Mouse (Mus musculus): ENCODE measurements around the gene Kcnk4. TPM values are rescaled to one million over a fixed set of nuclear protein-coding genes. Genes with fewer than 3 reads are reported as not detected.

Gene Kcnk4
- polyA plus RNA-seq, 1 experiment: 0.26 TPM

DNA sequence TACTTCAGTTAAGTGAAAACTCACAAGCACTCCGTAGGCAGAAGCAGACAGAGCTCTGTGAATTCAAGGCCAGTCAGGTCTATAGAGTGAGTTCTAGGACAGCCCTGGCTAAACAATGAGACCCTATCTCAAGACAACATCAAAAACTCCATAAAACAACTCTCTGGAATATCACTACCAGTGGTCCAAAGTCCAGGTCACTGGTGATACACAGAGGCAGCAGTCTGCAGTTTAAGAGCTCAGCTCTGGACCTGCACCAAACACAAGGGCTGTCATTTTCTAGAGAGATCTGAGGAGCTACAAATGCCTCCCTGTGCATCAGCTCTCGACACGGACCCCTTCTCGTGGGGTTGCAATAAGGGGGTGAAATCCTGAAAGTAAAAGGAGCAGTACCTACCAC, 16.0 kb downstream of the Kcnk4 start:
- no peak for TF ChIP-seq CEBPB (IDR thresholded peaks at IDR 0.05; ENCODE audit: low read depth)
- no peak for TF ChIP-seq MYOD1 (IDR thresholded peaks at IDR 0.05; ENCODE audit: control insufficient read depth, insufficient read length, low read depth)
- no peak for TF ChIP-seq FOSL1 (IDR thresholded peaks at IDR 0.05; ENCODE audit: insufficient read depth, low read length, poor library complexity, severe bottlenecking)
- no peak for TF ChIP-seq CTCF (IDR thresholded peaks at IDR 0.05; ENCODE audit: control insufficient read depth, insufficient read depth, insufficient read length)
- TF ChIP-seq MYOG (IDR thresholded peaks at IDR 0.05; ENCODE audit: control insufficient read depth, extremely low read depth, insufficient read length): no peak
- TF ChIP-seq MAX (IDR thresholded peaks at IDR 0.05): no peak
- no peak for TF ChIP-seq USF1 (IDR thresholded peaks at IDR 0.05; ENCODE audit: low read depth)
- H3ac ChIP-seq (ENCODE audit: control insufficient read depth, insufficient read length, low read depth): no peak overlapping the region
- H3K4me3 ChIP-seq (ENCODE audit: insufficient read depth, poor library complexity, severe bottlenecking): no peak overlapping the region
- no peaks in the 10 kb centered on the region for H3K27me3 ChIP-seq (ENCODE audit: control insufficient read depth, insufficient read depth, insufficient read length)
- H3K36me3 ChIP-seq (ENCODE audit: control insufficient read depth, insufficient read depth): peaks cover 4% of the 10 kb centered on the region
- H3K79me2 ChIP-seq (ENCODE audit: control insufficient read depth, insufficient read depth): peaks cover 31% of the 10 kb centered on the region
- H3K79me3 ChIP-seq (ENCODE audit: low read depth): peaks cover 4% of the 10 kb centered on the region

DNA sequence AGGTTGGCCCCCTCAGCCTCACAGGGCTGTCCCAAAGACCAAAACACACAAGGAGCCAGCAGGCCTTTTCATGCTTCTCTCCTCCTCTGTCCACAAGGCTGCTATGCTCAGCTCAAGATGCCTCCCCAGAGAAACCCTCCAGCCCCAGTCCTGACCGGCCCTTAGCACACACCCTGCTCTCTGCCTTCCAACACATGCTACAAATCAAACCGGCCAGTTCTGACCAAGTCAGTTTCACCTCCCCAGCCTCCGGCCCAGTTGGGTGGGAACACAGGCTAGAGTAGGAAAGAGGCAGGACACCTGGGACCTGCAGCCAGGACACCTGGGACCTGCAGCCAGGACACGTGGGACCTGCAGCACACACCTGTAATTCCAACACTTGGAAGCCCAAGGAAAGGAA, 17.8 kb downstream of the Kcnk4 start:
- no peak overlapping the region for H3ac ChIP-seq (ENCODE audit: control insufficient read depth, insufficient read length, low read depth)
- H3K36me3 ChIP-seq (ENCODE audit: control insufficient read depth, insufficient read depth): peaks cover 21% of the 10 kb centered on the region
- peaks cover 40% of the 10 kb centered on the region for H3K79me2 ChIP-seq (ENCODE audit: control insufficient read depth, insufficient read depth)
- TF ChIP-seq MYOD1 (IDR thresholded peaks at IDR 0.05; ENCODE audit: control insufficient read depth, insufficient read length, low read depth) (no peak), MYOG (IDR thresholded peaks at IDR 0.05; ENCODE audit: control insufficient read depth, extremely low read depth, insufficient read length) (no peak), FOSL1 (IDR thresholded peaks at IDR 0.05; ENCODE audit: insufficient read depth, low read length, poor library complexity, severe bottlenecking) (no peak), CTCF (IDR thresholded peaks at IDR 0.05; ENCODE audit: control insufficient read depth, insufficient read depth, insufficient read length) (no peak), MAX (IDR thresholded peaks at IDR 0.05) (no peak), USF1 (IDR thresholded peaks at IDR 0.05; ENCODE audit: low read depth) (no peak), CEBPB (IDR thresholded peaks at IDR 0.05; ENCODE audit: low read depth) (no peak)
- H3K79me3 ChIP-seq (ENCODE audit: low read depth): peaks cover 4% of the 10 kb centered on the region
- no peak overlapping the region for H3K4me3 ChIP-seq (ENCODE audit: insufficient read depth, poor library complexity, severe bottlenecking)
- H3K27me3 ChIP-seq (ENCODE audit: control insufficient read depth, insufficient read depth, insufficient read length): no peaks in the 10 kb centered on the region

GRCm38 (mm10) chr19:6915276-6915675, 19.0 kb downstream of the Kcnk4 start:
- Histone ChIP-seq H3K4me3 (ENCODE audit: insufficient read depth, poor library complexity, severe bottlenecking) (no peak overlapping the region), H3K79me3 (ENCODE audit: low read depth) (peaks cover 4% of the 10 kb centered on the region), H3K36me3 (ENCODE audit: control insufficient read depth, insufficient read depth) (peaks cover 25% of the 10 kb centered on the region), H3K79me2 (ENCODE audit: control insufficient read depth, insufficient read depth) (peaks cover 42% of the 10 kb centered on the region), H3K27me3 (ENCODE audit: control insufficient read depth, insufficient read depth, insufficient read length) (no peaks in the 10 kb centered on the region), H3ac (ENCODE audit: control insufficient read depth, insufficient read length, low read depth) (no peak overlapping the region)
- TF ChIP-seq CTCF (IDR thresholded peaks at IDR 0.05; ENCODE audit: control insufficient read depth, insufficient read depth, insufficient read length) (no peak), MYOG (IDR thresholded peaks at IDR 0.05; ENCODE audit: control insufficient read depth, extremely low read depth, insufficient read length) (no peak)

DNA sequence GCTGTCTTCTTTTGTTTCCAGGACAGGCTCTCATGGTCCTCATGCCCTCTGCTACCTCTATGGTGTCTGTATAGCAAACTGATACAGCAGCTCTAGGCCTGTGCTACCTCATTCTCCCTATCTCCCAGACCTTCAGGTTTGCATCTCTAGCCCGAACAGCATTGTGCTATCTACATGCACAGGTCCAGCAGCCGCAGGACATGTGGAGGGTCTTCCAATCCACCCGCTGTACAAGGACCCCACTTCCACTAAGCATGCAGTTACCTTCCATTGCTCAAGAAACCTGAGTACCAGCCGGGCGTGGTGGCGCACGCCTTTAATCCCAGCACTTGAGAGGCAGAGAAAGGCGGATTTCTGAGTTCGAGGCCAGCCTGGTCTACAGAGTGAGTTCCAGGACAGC, 19.8 kb downstream of the Kcnk4 start:
- Histone ChIP-seq H3K79me3 (ENCODE audit: low read depth) (peaks cover 4% of the 10 kb centered on the region), H3ac (ENCODE audit: control insufficient read depth, insufficient read length, low read depth) (no peak overlapping the region), H3K27me3 (ENCODE audit: control insufficient read depth, insufficient read depth, insufficient read length) (no peaks in the 10 kb centered on the region), H3K79me2 (ENCODE audit: control insufficient read depth, insufficient read depth) (peaks cover 36% of the 10 kb centered on the region), H3K36me3 (ENCODE audit: control insufficient read depth, insufficient read depth) (peaks cover 25% of the 10 kb centered on the region), H3K4me3 (ENCODE audit: insufficient read depth, poor library complexity, severe bottlenecking) (no peak overlapping the region)
- no peak for TF ChIP-seq MYOG (IDR thresholded peaks at IDR 0.05; ENCODE audit: control insufficient read depth, extremely low read depth, insufficient read length)
- TF ChIP-seq CEBPB (IDR thresholded peaks at IDR 0.05; ENCODE audit: low read depth): no peak
- no peak for TF ChIP-seq FOSL1 (IDR thresholded peaks at IDR 0.05; ENCODE audit: insufficient read depth, low read length, poor library complexity, severe bottlenecking)
- no peak for TF ChIP-seq MYOD1 (IDR thresholded peaks at IDR 0.05; ENCODE audit: control insufficient read depth, insufficient read length, low read depth)
- TF ChIP-seq CTCF (IDR thresholded peaks at IDR 0.05; ENCODE audit: control insufficient read depth, insufficient read depth, insufficient read length): no peak
- TF ChIP-seq MAX (IDR thresholded peaks at IDR 0.05): no peak
- no peak for TF ChIP-seq USF1 (IDR thresholded peaks at IDR 0.05; ENCODE audit: low read depth)

DNA sequence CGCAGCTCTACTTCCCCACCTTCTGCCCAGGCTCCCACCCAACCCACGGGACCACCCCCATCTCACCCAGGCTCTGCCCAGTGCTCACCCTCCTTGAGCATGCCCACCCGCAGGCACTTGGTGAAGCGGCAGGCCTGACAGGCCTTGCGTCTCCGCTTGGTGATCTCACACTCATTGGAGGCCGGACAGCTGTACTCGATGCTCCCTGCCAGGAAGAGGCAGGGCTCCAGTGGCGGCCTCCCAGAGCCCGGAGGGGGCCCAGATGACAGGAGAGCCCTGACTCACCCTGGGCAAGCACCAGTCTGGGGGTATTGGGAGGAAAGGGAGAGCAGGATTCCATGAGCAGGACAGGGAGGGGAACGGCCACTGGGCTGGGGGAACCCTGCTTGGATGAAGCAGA, 20.3 kb downstream of the Kcnk4 start:
- no peaks in the 10 kb centered on the region for H3K27me3 ChIP-seq (ENCODE audit: control insufficient read depth, insufficient read depth, insufficient read length)
- H3K79me2 ChIP-seq (ENCODE audit: control insufficient read depth, insufficient read depth): peaks cover 38% of the 10 kb centered on the region
- H3ac ChIP-seq (ENCODE audit: control insufficient read depth, insufficient read length, low read depth): no peak overlapping the region
- TF ChIP-seq USF1 (IDR thresholded peaks at IDR 0.05; ENCODE audit: low read depth) (no peak), FOSL1 (IDR thresholded peaks at IDR 0.05; ENCODE audit: insufficient read depth, low read length, poor library complexity, severe bottlenecking) (no peak), MYOG (IDR thresholded peaks at IDR 0.05; ENCODE audit: control insufficient read depth, extremely low read depth, insufficient read length) (no peak), MAX (IDR thresholded peaks at IDR 0.05) (no peak)
- H3K36me3 ChIP-seq (ENCODE audit: control insufficient read depth, insufficient read depth): peaks cover 25% of the 10 kb centered on the region
- no peak overlapping the region for H3K4me3 ChIP-seq (ENCODE audit: insufficient read depth, poor library complexity, severe bottlenecking)
- H3K79me3 ChIP-seq (ENCODE audit: low read depth): peaks cover 4% of the 10 kb centered on the region

- H3ac ChIP-seq (ENCODE audit: control insufficient read depth, insufficient read length, low read depth): no peak overlapping the region
- no peaks in the 10 kb centered on the region for H3K27me3 ChIP-seq (ENCODE audit: control insufficient read depth, insufficient read depth, insufficient read length)
- H3K79me3 ChIP-seq (ENCODE audit: low read depth): peaks cover 13% of the 10 kb centered on the region
- TF ChIP-seq USF1 (IDR thresholded peaks at IDR 0.05; ENCODE audit: low read depth) (no peak), MYOD1 (IDR thresholded peaks at IDR 0.05; ENCODE audit: control insufficient read depth, insufficient read length, low read depth) (no peak), MYOG (IDR thresholded peaks at IDR 0.05; ENCODE audit: control insufficient read depth, extremely low read depth, insufficient read length) (no peak), MAX (IDR thresholded peaks at IDR 0.05) (no peak), FOSL1 (IDR thresholded peaks at IDR 0.05; ENCODE audit: insufficient read depth, low read length, poor library complexity, severe bottlenecking) (no peak), CEBPB (IDR thresholded peaks at IDR 0.05; ENCODE audit: low read depth) (no peak), CTCF (IDR thresholded peaks at IDR 0.05; ENCODE audit: control insufficient read depth, insufficient read depth, insufficient read length) (no peak)
- H3K4me3 ChIP-seq (ENCODE audit: insufficient read depth, poor library complexity, severe bottlenecking): no peak overlapping the region
- H3K36me3 ChIP-seq (ENCODE audit: control insufficient read depth, insufficient read depth): peaks cover 25% of the 10 kb centered on the region
- H3K79me2 ChIP-seq (ENCODE audit: control insufficient read depth, insufficient read depth): peaks cover 42% of the 10 kb centered on the region
These were observed 21.3 kb downstream of the Kcnk4 start for GRCm38 (mm10) chr19:6913036-6913435.
